Mouse (Mus musculus) ES-E14 (cell line): ENCODE data around the gene Pcsk5. TPM values are rescaled to one million over a fixed set of nuclear protein-coding genes. Genes with fewer than 3 reads are reported as not detected.

Source experiments
- DNase-seq: peaks from one replicate; pipeline ENCODE4 v3.0.0-alpha.2; 2013; ENCODE audit warnings: low read depth, low spot score
- H3K27ac ChIP-seq: 2 replicates; pipeline ENCODE4 v1.5.1; 2012; ENCODE audit warnings: low read depth, mild to moderate bottlenecking, low read length, moderate library complexity, mixed read lengths; ENCODE audit not compliant: poor library complexity, insufficient read depth, severe bottlenecking
- H3K36me3 ChIP-seq: 2 replicates; pipeline ENCODE4 v1.6.1; 2012; ENCODE audit warnings: mild to moderate bottlenecking, low read length, moderate library complexity, mixed read lengths; ENCODE audit not compliant: control insufficient read depth, poor library complexity, insufficient read depth, severe bottlenecking
- H3K4me1 ChIP-seq, 2 experiments: fragments of 150-350 bp in 1 of 2; sonication (generic) in 1 of 2; 2 replicates each; pipeline ENCODE4 v1.6.1; 2012; ENCODE audit warnings: low read length in 2 of 2, mild to moderate bottlenecking in 1 of 2, mixed read lengths in 1 of 2; ENCODE audit not compliant: control insufficient read depth in 2 of 2, insufficient read depth in 2 of 2, poor library complexity in 1 of 2
- H3K4me3 ChIP-seq, 2 experiments: fragments of 150-350 bp in 1 of 2; sonication (generic) in 1 of 2; 2 replicates each; pipeline ENCODE4 v1.5.1; 2012; ENCODE audit warnings: low read length in 2 of 2, low read depth in 1 of 2, mild to moderate bottlenecking in 1 of 2, mixed read lengths in 1 of 2; ENCODE audit not compliant: insufficient read depth in 1 of 2, poor library complexity in 1 of 2, severe bottlenecking in 1 of 2
- H3K9ac ChIP-seq: 2 replicates; pipeline ENCODE4 v1.6.1; 2012; ENCODE audit warnings: low read depth, mild to moderate bottlenecking, low read length, mixed read lengths; ENCODE audit not compliant: poor library complexity, insufficient read depth, severe bottlenecking
- H3K9me3 ChIP-seq: fragments of 150-350 bp; sonication (generic); 2 replicates; pipeline ENCODE4 v1.6.1; 2012; ENCODE audit warnings: low read depth, mild to moderate bottlenecking, low read length; ENCODE audit not compliant: control insufficient read depth, insufficient read depth
- CHD2 ChIP-seq: IDR thresholded peaks from 2 replicates; pipeline ENCODE4 v1.6.1; 2014; ENCODE audit warnings: mild to moderate bottlenecking, low read depth, low read length, inconsistent platforms
- HCFC1 ChIP-seq: IDR thresholded peaks from 2 replicates; pipeline ENCODE4 v1.6.1; 2012; ENCODE audit warnings: low read length, inconsistent platforms, borderline replicate concordance; ENCODE audit not compliant: insufficient read depth
- MAFK ChIP-seq: IDR thresholded peaks from 2 replicates; pipeline ENCODE4 v1.6.1; 2014; ENCODE audit warnings: mild to moderate bottlenecking, low read depth, low read length, inconsistent platforms; ENCODE audit not compliant: insufficient read depth
- ZC3H11A ChIP-seq: IDR thresholded peaks from 2 replicates; pipeline ENCODE4 v1.6.1; 2012; ENCODE audit warnings: low read depth, mild to moderate bottlenecking, inconsistent platforms, low read length, borderline replicate concordance
- ZNF384 ChIP-seq: IDR thresholded peaks from 2 replicates; pipeline ENCODE4 v1.6.1; 2012; ENCODE audit warnings: low read depth, low read length, inconsistent platforms
- in situ Hi-C, 2 experiments: fragments of 600-800 bp; cut with MboI; formaldehyde crosslinking; loops; one replicate each; pipeline ENCODE4 v1.15.1; 2025; ENCODE audit warnings: low sequenced_read_pairs in 2 of 2, inconsistent platforms in 1 of 2; ENCODE audit not compliant: unreplicated experiment in 2 of 2
- total RNA-seq: library from RNA; depleted of rRNA; stranded (reverse); fragments of 300-350 nt; gene quantifications from 2 replicates; pipeline ENCODE4 v1.2.3, GENCODE M21; 2012

Gene Pcsk5
- total RNA-seq, 1 experiment, result 1.6 TPM

GRCm38 (mm10) chr19:17439476-17440189 lies 397.8 kb downstream of the Pcsk5 start:
- Histone ChIP-seq H3K4me3 (no peak overlapping the region), H3K36me3 (no peaks in the 10 kb centered on the region), H3K9ac (no peak overlapping the region), H3K27ac (no peak overlapping the region), H3K9me3 (no peaks in the 10 kb centered on the region; the same call in 1 of the 2 replicates), H3K4me1 (peaks cover 0 to 2% of the 10 kb centered on the region in 2 experiments; a peak in 1 of 4 replicates)
- DNase-seq, result no peak
- in situ Hi-C loops, result no loop called here
- no peak for TF ChIP-seq MAFK
- TF ChIP-seq ZC3H11A, result no peak
- TF ChIP-seq ZNF384, result no peak
- no peak for TF ChIP-seq HCFC1
- TF ChIP-seq CHD2, result no peak

- in situ Hi-C loops, result no loop called here
Observed at GRCm38 (mm10) chr19:17436651-17437050, 400.8 kb downstream of the Pcsk5 start.

GRCm38 (mm10) chr19:17428561-17428914 lies 408.9 kb downstream of the Pcsk5 start:
- TF ChIP-seq ZNF384, result no peak
- no peak for TF ChIP-seq CHD2
- no peak for TF ChIP-seq HCFC1
- TF ChIP-seq MAFK, result no peak
- no peak for TF ChIP-seq ZC3H11A
- in situ Hi-C loops, result no loop called here
- no peaks in the 10 kb centered on the region for H3K9me3 ChIP-seq

More at GRCm38 (mm10) chr19:17436651-17437050, 400.8 kb downstream of the Pcsk5 start:
- H3K9me3 ChIP-seq, result no peaks in the 10 kb centered on the region
- no peak overlapping the region for H3K27ac ChIP-seq
- no peak overlapping the region for H3K4me3 ChIP-seq
- no peaks in the 10 kb centered on the region for H3K4me1 ChIP-seq
- no peak overlapping the region for H3K9ac ChIP-seq
- no peaks in the 10 kb centered on the region for H3K36me3 ChIP-seq
- DNase-seq, result no peak
- TF ChIP-seq ZNF384 (no peak), ZC3H11A (no peak), CHD2 (no peak), HCFC1 (no peak), MAFK (no peak)

DNA sequence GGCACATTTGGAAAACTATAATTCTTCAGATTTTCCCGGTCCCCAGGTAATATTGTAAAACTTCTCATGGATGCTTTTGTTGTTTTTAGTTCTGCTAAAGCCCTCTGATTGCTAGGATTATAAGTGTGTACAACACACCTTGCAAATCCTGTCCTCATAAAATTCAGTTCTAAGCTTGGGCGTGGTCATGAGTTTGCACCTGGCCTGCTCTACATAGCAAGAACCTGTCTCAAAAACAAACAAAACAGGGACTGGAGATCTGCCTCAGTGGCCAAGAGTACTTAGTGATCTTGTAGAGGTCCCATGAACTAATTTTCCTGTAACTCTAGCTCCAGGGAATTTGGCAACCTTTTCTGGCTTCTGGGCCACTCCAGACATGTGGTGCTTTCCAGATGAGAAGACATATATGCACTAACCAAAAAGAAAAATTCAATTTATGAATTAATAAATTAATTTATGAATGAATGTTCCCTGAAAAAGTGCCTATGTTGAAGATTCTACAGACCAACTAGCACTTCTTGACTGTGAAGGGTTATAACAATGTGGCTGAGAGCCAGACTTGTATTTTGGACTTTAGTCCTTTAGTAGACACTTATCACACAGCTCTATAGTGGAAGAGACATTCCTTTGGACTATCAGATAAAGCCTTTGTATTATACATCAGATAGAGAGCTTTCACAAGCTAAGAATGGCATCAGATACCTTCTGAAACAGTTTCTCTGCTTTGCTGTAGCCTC lies 409.4 kb downstream of the Pcsk5 start:
- Histone ChIP-seq H3K27ac (no peak overlapping the region), H3K36me3 (no peaks in the 10 kb centered on the region), H3K9me3 (no peaks in the 10 kb centered on the region), H3K9ac (no peak overlapping the region), H3K4me3 (no peak overlapping the region), H3K4me1 (peaks cover 0 to 2% of the 10 kb centered on the region in 2 experiments; a peak in 2 of 4 replicates)
- DNase-seq, result no peak
- in situ Hi-C loops, result no loop called here
- TF ChIP-seq CHD2 (no peak), MAFK (no peak), ZNF384 (no peak), HCFC1 (no peak), ZC3H11A (no peak)

More at GRCm38 (mm10) chr19:17428561-17428914, 408.9 kb downstream of the Pcsk5 start:
- Histone ChIP-seq H3K27ac (no peak overlapping the region), H3K4me3 (no peak overlapping the region), H3K4me1 (peaks cover 0 to under 1% of the 10 kb centered on the region in 2 experiments; a peak in 2 of 4 replicates), H3K9ac (no peak overlapping the region), H3K36me3 (no peaks in the 10 kb centered on the region)
- DNase-seq, result no peak
